Mouse (Mus musculus) neural tube, embryonic 11.5 days (tissue): Measurements from ENCODE around the gene Gas7. TPM values are rescaled to one million over a fixed set of nuclear protein-coding genes. Genes with fewer than 3 reads are reported as not detected.

Experiments
- ATAC-seq: fragments of 200-750 bp; cut with Nextera tagmentation; 2 replicates; pipeline ENCODE4 v1.8.0; 2017; ENCODE audit warnings: moderate number of reproducible peaks, mild to moderate bottlenecking, moderate TSS enrichment, moderate library complexity; ENCODE audit not compliant: insufficient read depth, low FRiP score, low TSS enrichment
- DNase-seq: peaks from one replicate; pipeline ENCODE4 v3.0.0-alpha.2; 2015; ENCODE audit warnings: low spot score
- H3K27ac ChIP-seq: fragments of 300-500 bp; sonication (generic); 2 replicates; pipeline ENCODE4 v1.5.1; 2014; ENCODE audit warnings: low read depth, mild to moderate bottlenecking, low read length
- H3K27me3 ChIP-seq: fragments of 300-500 bp; sonication (generic); 2 replicates; pipeline ENCODE4 v1.6.1; 2014; ENCODE audit warnings: mild to moderate bottlenecking, low read length, mixed read lengths; ENCODE audit not compliant: control insufficient read depth, insufficient read depth
- H3K36me3 ChIP-seq: fragments of 300-500 bp; sonication (generic); 2 replicates; pipeline ENCODE4 v1.6.1; 2014; ENCODE audit warnings: mild to moderate bottlenecking, low read length, moderate library complexity, mixed read lengths; ENCODE audit not compliant: control insufficient read depth, insufficient read depth
- H3K4me1 ChIP-seq: fragments of 300-500 bp; sonication (generic); 2 replicates; pipeline ENCODE4 v1.6.1; 2014; ENCODE audit warnings: low read length, mixed read lengths; ENCODE audit not compliant: control insufficient read depth, insufficient read depth
- H3K4me2 ChIP-seq: fragments of 300-500 bp; sonication (generic); 2 replicates; pipeline ENCODE4 v1.6.1; 2014; ENCODE audit warnings: low read depth, mild to moderate bottlenecking, moderate library complexity
- H3K4me3 ChIP-seq: fragments of 300-500 bp; sonication (generic); 2 replicates; pipeline ENCODE4 v1.5.1; 2014; ENCODE audit warnings: low read depth, low read length
- H3K9ac ChIP-seq: fragments of 300-500 bp; sonication (generic); 2 replicates; pipeline ENCODE4 v1.6.1; 2014; ENCODE audit warnings: mild to moderate bottlenecking, low read length
- H3K9me3 ChIP-seq: fragments of 300-500 bp; sonication (generic); 2 replicates; pipeline ENCODE4 v1.6.1; 2016; ENCODE audit warnings: low read length; ENCODE audit not compliant: control insufficient read depth
- WGBS: fragments of 180-500 bp; shearing (Covaris S2); extraction: QIAGEN DNeasy Blood & Tissue Kit; methylation state at CpG from one replicate; pipeline ENCODE4 v1.1.7; 2014; 5-methylcytosine and 5-hydroxymethylcytosine counted together
- polyA plus RNA-seq: library from polyadenylated mRNA; unstranded; fragments of >200 nt; fragmentation: Nextera tagmentation; extraction: Ambion mirVana; gene quantifications from 2 replicates; pipeline ENCODE4 v1.2.1, GENCODE M21; 2014

Gene Gas7
- polyA plus RNA-seq, 1 experiment from 2014 or later: 4.4 TPM

- Histone ChIP-seq H3K4me3 (no peak overlapping the region), H3K4me2 (no peak overlapping the region), H3K27me3 (no peaks in the 10 kb centered on the region), H3K27ac (no peak overlapping the region), H3K4me1 (0 out of 2 replicates have a peak, but pooled peaks cover 3% of the 10 kb centered on the region), H3K36me3 (no peaks in the 10 kb centered on the region), H3K9ac (no peak overlapping the region), H3K9me3 (no peaks in the 10 kb centered on the region)
- ATAC-seq (no peak), DNase-seq (no peak)
- WGBS: 75% methylated on average over 5 of the region's 5 CpGs
These were observed 111.9 kb downstream of the Gas7 start for GRCm38 (mm10) chr11:67567184-67567583.

GRCm38 (mm10) chr11:67567991-67568390 lies 112.8 kb downstream of the Gas7 start:
- no peak for ATAC-seq
- WGBS: 83% methylated on average over 4 of the region's 4 CpGs
- Histone ChIP-seq H3K27me3 (no peaks in the 10 kb centered on the region), H3K4me2 (no peak overlapping the region), H3K4me1 (0 out of 2 replicates have a peak, but pooled peaks cover 3% of the 10 kb centered on the region), H3K4me3 (no peak overlapping the region), H3K27ac (no peak overlapping the region), H3K9me3 (no peaks in the 10 kb centered on the region), H3K36me3 (no peaks in the 10 kb centered on the region), H3K9ac (no peak overlapping the region)
- no peak for DNase-seq

- Histone ChIP-seq H3K9ac (no peak overlapping the region), H3K4me2 (no peak overlapping the region), H3K36me3 (no peaks in the 10 kb centered on the region), H3K4me1 (0 out of 2 replicates have a peak, but pooled peaks cover 3% of the 10 kb centered on the region), H3K9me3 (no peaks in the 10 kb centered on the region), H3K27ac (no peak overlapping the region), H3K4me3 (no peak overlapping the region), H3K27me3 (no peaks in the 10 kb centered on the region)
- WGBS: 81% methylated on average over 5 of the region's 5 CpGs
- DNase-seq: no peak
- no peak for ATAC-seq
These were observed 113.6 kb downstream of the Gas7 start for GRCm38 (mm10) chr11:67568815-67569214.

- DNase-seq (no peak), ATAC-seq (no peak)
- no peaks in the 10 kb centered on the region for H3K27me3 ChIP-seq
- no peak overlapping the region for H3K4me3 ChIP-seq
- H3K36me3 ChIP-seq: no peaks in the 10 kb centered on the region
- H3K4me2 ChIP-seq: no peak overlapping the region
- H3K9ac ChIP-seq: no peak overlapping the region
- H3K27ac ChIP-seq: no peak overlapping the region
- H3K4me1 ChIP-seq: no peaks in the 10 kb centered on the region
- 67% methylated on average over 8 of the region's 8 CpGs for WGBS
- H3K9me3 ChIP-seq: no peaks in the 10 kb centered on the region
These were observed 115.7 kb downstream of the Gas7 start for GRCm38 (mm10) chr11:67570947-67571346.

GRCm38 (mm10) chr11:67574344-67574743 lies 119.1 kb downstream of the Gas7 start:
- no peaks in the 10 kb centered on the region for H3K36me3 ChIP-seq
- WGBS: 87% methylated on average over 5 of the region's 5 CpGs
- ATAC-seq (no peak), DNase-seq (no peak)
- no peaks in the 10 kb centered on the region for H3K4me1 ChIP-seq
- no peaks in the 10 kb centered on the region for H3K9me3 ChIP-seq
- no peak overlapping the region for H3K27ac ChIP-seq
- H3K27me3 ChIP-seq: no peaks in the 10 kb centered on the region
- no peak overlapping the region for H3K4me2 ChIP-seq
- no peak overlapping the region for H3K4me3 ChIP-seq
- H3K9ac ChIP-seq: no peak overlapping the region

DNA sequence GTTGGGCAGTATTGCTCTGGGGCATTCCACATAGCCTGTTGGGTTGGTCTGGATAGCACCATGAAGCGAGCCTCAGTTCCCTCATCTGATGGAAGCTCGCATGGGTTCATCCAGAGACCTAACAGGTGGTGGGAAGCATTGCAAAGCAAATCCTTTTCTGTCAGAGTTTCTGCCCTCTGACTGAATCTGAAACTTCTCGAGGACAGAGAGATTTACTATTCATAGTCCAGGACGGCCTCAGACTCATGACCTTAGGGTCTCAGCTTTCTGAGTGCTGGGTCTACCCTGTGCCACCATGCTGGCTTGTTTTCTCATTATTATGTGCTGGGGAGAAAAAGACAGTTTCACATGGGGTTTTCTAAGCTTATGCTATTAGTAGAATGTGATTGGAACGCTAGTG lies 122.2 kb downstream of the Gas7 start:
- ATAC-seq (no peak), DNase-seq (no peak)
- Histone ChIP-seq H3K4me2 (no peak overlapping the region), H3K9ac (no peak overlapping the region), H3K4me3 (no peak overlapping the region), H3K36me3 (no peaks in the 10 kb centered on the region), H3K27me3 (no peaks in the 10 kb centered on the region), H3K4me1 (no peaks in the 10 kb centered on the region), H3K9me3 (no peaks in the 10 kb centered on the region), H3K27ac (no peak overlapping the region)
- WGBS: 70% methylated on average over 5 of the region's 5 CpGs

DNA sequence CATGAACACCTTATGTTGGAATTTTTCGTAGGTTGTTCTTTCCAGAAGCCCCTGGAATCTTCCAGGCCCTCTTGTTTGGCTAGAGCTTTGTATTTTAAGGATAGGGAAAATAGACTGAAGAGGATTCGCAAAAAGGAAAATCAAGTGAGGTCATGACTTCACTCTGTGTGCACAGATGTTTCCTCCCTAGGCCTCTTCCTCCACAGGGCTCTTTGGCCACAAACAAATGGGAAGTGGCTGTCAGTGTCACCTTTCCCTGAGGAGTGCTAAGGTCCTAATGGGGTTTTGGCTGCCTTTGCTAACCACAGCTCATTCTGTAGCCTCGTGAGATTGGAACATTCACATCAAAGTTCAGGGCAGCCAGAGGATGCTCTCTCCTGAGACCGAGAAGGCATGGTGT lies 122.8 kb downstream of the Gas7 start:
- Histone ChIP-seq H3K4me3 (no peak overlapping the region), H3K36me3 (no peaks in the 10 kb centered on the region), H3K9ac (no peak overlapping the region), H3K27me3 (no peaks in the 10 kb centered on the region), H3K9me3 (no peaks in the 10 kb centered on the region), H3K4me2 (no peak overlapping the region), H3K4me1 (no peaks in the 10 kb centered on the region), H3K27ac (no peak overlapping the region)
- ATAC-seq: no peak
- DNase-seq: no peak
- WGBS: 59% methylated on average over 4 of the region's 4 CpGs

- WGBS: 67% methylated on average over 9 of the region's 9 CpGs
These were observed 123.9 kb downstream of the Gas7 start for GRCm38 (mm10) chr11:67579136-67579535.

GRCm38 (mm10) chr11:67581549-67581948 lies 126.3 kb downstream of the Gas7 start:
- Histone ChIP-seq H3K27me3 (no peaks in the 10 kb centered on the region), H3K9ac (no peak overlapping the region), H3K4me3 (no peak overlapping the region), H3K27ac (no peak overlapping the region), H3K36me3 (no peaks in the 10 kb centered on the region), H3K4me1 (no peaks in the 10 kb centered on the region), H3K9me3 (no peaks in the 10 kb centered on the region), H3K4me2 (no peak overlapping the region)
- no peak for ATAC-seq
- no peak for DNase-seq
- WGBS: 62% methylated on average over 7 of the region's 7 CpGs

More at GRCm38 (mm10) chr11:67579136-67579535, 123.9 kb downstream of the Gas7 start:
- no peak overlapping the region for H3K9ac ChIP-seq
- no peaks in the 10 kb centered on the region for H3K9me3 ChIP-seq
- H3K36me3 ChIP-seq: no peaks in the 10 kb centered on the region
- H3K27me3 ChIP-seq: no peaks in the 10 kb centered on the region
- no peak for ATAC-seq
- DNase-seq: no peak
- no peak overlapping the region for H3K4me2 ChIP-seq
- H3K4me3 ChIP-seq: no peak overlapping the region
- no peaks in the 10 kb centered on the region for H3K4me1 ChIP-seq
- H3K27ac ChIP-seq: no peak overlapping the region
